Mouse (Mus musculus) thymus, postnatal 14 days (tissue): ENCODE results near the gene Slc39a1.

Source experiments
- DNase-seq: peaks from one replicate; pipeline ENCODE4 v3.0.0; 2021

Slc39a1 gene

GRCm38 (mm10) chr3:90247960-90248745 is at the start of gene Slc39a1:
TSS of gene Slc39a1 (plus strand) at chr3:90248172.
- DNase-seq: peak; percentile 94

- no peak for DNase-seq
Measured at GRCm38 (mm10) chr3:90202884-90203283, 45.1 kb upstream of the Slc39a1 start.

- no peak for DNase-seq
Measured at GRCm38 (mm10) chr3:90203619-90204018, 44.4 kb upstream of the Slc39a1 start.

DNA sequence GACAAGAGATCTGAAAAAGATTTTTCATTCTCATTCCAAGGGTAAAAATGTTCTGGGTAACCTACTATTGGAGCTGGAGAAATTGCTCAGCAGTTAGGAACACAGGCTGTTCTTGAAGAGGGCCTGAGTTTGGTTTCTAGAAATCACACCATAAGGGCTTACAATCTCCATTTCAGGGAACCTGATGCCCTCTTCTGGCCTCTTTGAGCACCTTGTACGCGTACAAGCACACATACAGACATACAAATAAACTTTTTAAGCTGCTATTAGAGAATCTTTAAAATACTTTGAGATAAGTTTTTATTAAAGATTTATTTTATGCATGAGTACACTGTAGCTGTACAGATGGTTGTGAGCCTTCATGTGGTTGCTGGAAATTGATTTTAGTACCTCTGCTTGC is 43.4 kb upstream of the Slc39a1 start:
- DNase-seq: no peak

DNA sequence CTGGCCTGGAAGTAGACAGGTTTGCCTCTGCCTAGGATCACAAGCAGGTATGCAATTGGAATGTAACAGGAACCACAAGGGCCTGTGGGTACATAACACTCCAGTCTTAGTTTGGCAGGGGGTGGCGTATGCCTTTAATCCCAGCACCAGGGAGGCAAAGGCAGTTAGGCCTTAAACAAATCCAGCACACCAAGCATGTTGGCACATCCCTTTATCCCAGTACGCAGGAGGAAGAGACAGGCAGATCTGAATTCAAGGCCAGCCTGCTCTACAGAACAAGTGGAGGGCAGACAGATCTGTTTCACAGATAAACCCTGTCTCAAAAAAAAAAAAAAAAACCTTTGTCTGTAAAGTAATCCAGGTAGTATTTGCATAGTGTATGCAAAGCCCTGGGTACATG is 39.3 kb upstream of the Slc39a1 start:
- no peak for DNase-seq

DNA sequence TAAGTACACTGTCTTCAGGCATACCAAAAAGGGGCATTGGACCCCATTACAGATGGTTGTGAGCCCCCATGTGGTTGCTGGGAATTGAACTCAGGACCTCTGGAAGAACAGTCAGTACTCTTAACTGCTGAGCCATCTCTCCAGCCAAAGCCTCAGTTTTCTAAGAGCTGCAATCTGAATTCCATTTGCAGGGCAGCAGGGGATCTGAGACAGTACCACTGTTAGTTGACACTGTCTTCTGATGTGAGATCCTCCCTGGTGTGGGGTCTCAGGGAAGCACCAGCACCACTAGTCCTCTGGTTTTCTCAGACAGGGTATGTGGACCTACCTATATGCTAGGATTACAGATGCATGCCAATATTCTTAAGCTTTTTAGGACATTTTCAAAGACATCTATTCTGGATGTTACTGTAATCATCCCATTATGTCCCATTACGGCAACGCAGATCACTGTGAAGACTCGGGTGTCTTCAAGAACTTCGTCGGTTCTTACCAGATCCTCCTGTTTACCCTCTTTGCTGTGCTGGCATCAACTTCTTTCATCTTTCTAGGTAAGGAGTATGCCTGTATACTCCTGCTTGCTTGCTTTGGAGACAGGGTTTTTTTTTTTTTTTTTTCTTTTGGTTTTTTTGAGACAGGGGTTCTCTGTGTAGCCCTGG is 37.9 kb upstream of the Slc39a1 start:
- DNase-seq: no peak

- no peak for DNase-seq
Measured at GRCm38 (mm10) chr3:90211475-90212398, 36.2 kb upstream of the Slc39a1 start.

DNA sequence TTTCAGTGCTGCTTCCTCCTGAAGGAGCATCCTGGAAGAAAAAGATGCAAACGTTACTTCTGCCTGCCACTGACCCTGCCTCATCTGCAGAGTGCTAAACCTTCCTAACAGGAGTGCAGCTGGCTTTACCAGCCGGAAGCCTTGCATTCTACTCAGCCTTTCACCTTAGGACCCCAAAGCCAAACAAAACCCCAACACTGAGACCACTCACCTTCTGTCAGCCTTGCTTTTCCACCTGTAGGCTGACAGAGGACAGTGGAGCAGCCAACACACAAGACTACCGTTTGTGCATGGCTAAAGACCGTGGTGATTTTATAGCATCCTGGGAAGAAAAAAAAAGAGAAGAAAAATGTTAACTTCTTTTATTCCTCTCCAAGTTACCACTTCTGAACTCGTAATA is 35.2 kb upstream of the Slc39a1 start:
- no peak for DNase-seq

DNA sequence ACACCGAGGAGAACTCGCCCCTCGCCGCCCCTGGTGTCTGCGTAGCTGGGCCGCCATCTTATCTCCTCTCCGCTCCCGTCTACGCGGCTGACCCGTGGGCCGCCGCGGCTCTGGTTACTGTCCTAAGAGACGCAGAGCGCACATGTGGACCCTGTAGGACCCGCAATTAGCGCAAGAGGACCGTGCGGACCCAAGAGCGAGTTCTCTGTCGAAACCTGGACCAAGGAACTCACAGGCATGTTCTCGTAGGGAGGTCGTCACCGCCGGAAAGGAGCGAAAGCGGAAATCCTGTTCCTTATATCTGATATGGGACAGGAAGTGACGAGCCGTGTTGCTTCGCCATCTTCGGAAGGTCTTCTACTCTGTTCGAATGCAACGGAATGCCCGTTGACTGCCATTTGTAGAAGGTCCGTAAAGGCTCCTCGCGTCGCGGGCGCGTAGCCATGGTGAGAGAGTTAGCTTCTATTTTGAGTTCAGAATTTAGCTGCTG is 34.5 kb upstream of the Slc39a1 start, which contains the start of the genes Rps27 and Rab13:
TSS of gene Rps27 (minus strand) at position 275 of the 490 bp plus-strand sequence.
TSS of gene Rab13 (plus strand) at position 319 of the 490 bp plus-strand sequence.
- DNase-seq: peak; percentile 88

DNA sequence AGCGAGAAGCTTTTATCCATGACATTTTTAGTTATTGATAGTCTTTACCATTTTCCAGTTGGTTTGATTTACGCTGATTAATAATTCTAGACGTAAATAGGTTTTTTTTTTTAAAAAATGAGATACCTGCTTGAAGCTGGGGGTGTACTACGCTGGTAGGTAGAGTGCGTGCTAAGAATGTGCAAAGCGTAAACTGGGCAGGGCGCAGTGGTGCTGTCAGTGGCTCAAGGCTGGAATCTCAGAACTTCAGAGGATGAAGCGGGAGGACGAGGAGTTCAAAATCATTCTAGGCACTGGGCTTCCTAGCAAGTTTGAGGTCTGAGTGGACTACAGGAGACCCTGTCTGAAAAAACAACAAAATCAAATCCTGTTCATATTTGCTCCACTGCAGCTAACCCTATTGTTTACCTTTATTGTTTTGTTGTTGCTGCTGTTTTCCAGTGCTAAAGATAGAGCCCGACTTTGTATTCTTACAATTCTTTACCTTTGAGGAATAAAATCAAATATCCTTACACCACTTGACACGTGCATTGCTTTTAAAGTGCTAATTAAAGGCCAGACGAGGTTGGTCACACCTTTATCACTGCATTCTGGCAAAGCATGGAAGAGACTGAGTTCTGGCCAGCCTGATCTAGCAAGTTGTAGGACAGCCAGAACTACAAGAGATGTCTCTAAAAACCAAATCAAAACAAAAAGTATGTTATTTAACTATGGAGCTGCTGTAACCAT is 33.9 kb upstream of the Slc39a1 start:
- DNase-seq: peak; percentile 26

DNA sequence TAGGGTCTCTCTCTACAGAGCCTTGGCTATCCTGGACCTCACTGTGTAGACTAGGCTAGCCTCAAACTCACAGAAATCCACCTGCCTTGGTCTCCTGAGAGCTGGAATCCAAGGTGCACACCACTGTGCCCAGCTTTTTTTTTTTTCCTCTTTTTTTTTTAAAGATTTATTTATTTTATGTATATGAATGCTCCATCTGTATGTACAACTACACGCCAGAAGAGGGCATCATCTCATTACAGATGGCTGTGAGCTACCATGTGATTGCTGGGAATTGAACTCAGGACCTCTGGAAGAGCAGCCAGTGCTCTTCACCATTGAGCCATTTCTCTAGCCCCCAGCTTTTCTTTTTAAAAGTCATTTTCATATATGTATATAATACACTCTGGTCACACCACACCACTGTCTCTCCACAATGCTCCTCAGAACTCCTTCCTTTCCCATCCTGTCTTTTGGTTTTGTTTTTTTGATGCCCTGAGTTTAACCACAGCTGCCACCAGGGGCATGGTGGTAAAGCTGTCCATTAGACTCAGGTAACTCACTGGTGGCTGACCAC is 32.1 kb upstream of the Slc39a1 start:
- DNase-seq: peak; percentile 28

GRCm38 (mm10) chr3:90220088-90220487 is 27.9 kb upstream of the Slc39a1 start:
- DNase-seq: peak; percentile 54

GRCm38 (mm10) chr3:90220531-90220951 is 27.4 kb upstream of the Slc39a1 start:
- peak; percentile 26 for DNase-seq

DNA sequence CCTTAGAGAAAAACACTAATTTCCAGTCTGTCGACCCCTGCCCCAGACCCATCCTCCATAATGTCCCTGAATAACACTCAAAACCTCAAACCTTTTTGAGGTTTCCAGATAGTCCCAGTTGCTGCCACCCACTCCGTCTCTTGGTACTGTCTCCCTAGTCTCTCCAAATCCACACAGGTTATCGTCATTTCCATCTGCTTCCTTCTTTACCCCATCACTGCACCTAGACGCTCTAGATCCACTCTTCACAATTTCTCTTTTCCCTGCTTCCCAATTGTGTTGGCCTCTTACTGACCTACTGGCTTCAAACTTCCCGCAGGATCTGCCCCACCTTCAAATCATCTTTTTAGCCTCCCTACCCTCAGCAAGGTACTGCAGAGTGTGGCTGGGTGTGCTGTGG is 26.8 kb upstream of the Slc39a1 start:
- DNase-seq: no peak

GRCm38 (mm10) chr3:90222455-90222854 is 25.5 kb upstream of the Slc39a1 start:
- no peak for DNase-seq

GRCm38 (mm10) chr3:90222941-90223340 is 25.0 kb upstream of the Slc39a1 start:
- DNase-seq: no peak

DNA sequence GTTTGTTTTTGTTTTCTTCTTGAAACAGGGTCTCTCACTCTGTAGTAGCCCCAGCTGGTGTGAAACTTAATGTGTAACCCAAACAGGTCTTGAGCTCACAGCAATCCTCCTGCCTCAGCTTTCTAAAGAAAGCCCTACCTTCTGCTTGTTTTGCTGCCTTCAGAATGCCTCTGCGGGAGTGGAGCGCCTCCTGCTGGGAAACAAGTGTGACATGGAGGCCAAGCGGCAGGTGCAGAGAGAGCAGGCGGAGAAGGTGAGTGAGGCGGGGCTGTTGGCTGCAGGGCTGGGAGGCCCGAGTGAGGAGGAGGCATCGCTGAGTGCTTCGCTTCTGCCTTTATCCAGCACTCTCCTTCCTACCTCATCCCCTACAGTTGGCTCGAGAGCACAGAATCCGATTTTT is 23.6 kb upstream of the Slc39a1 start:
- DNase-seq: no peak

GRCm38 (mm10) chr3:90231075-90231474 is 16.9 kb upstream of the Slc39a1 start:
- DNase-seq: no peak

- DNase-seq: peak; percentile 93
Measured at GRCm38 (mm10) chr3:90231507-90232333, 16.3 kb upstream of the Slc39a1 start, which contains the start of gene Jtb. TSS of gene Jtb (plus strand) at chr3:90231597.

DNA sequence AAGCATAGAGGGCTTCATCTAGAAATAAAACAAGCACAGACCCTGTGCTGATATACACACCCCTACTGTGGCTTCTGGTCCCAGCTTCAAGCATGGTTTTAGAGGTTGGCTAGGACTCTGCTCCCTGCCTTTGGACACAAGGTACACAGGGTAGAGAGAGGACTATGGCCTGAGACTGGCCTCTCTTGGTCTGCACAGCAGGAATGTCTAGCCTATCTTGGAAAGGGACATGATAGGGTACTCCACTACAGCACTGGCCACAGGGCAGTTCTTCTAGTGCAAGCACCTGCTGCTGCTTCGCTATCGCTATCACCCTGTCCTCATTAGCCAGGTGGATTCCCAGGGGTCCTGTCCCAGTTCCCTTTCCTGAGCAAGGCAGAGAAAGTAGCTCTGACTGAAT is 6.7 kb upstream of the Slc39a1 start:
- DNase-seq: no peak
